Mouse (Mus musculus) erythroblast, embryonic 14.5 days (primary cell): Measurements from ENCODE around the gene Serf1.

Experiments
- GATA1 ChIP-seq: IDR thresholded peaks from 2 replicates; pipeline ENCODE4 v1.6.1; 2012; ENCODE audit warnings: low read length, inconsistent platforms, mixed read lengths
- TAL1 ChIP-seq: IDR thresholded peaks from 3 replicates; pipeline ENCODE4 v1.6.1; 2012; ENCODE audit warnings: low read length, inconsistent platforms, mixed read lengths

GRCm38 (mm10) chr13:100152659-100153058, 44.8 kb downstream of the Serf1 start:
- TF ChIP-seq TAL1 = no peak
- no peak for TF ChIP-seq GATA1
